Mouse (Mus musculus): ENCODE results near the gene Arhgef10l.

The Arhgef10l gene

GRCm38 (mm10) chr4:140693513-140693912 is 27.7 kb upstream of the Arhgef10l start:
- no peak for DNase-seq

- no peak for DNase-seq
Measured at GRCm38 (mm10) chr4:140691481-140691880, 25.7 kb upstream of the Arhgef10l start.

GRCm38 (mm10) chr4:140689873-140690655 is 24.3 kb upstream of the Arhgef10l start:
- no peak for DNase-seq

- DNase-seq: no peak
Measured at GRCm38 (mm10) chr4:140688826-140689425, 23.1 kb upstream of the Arhgef10l start.

DNA sequence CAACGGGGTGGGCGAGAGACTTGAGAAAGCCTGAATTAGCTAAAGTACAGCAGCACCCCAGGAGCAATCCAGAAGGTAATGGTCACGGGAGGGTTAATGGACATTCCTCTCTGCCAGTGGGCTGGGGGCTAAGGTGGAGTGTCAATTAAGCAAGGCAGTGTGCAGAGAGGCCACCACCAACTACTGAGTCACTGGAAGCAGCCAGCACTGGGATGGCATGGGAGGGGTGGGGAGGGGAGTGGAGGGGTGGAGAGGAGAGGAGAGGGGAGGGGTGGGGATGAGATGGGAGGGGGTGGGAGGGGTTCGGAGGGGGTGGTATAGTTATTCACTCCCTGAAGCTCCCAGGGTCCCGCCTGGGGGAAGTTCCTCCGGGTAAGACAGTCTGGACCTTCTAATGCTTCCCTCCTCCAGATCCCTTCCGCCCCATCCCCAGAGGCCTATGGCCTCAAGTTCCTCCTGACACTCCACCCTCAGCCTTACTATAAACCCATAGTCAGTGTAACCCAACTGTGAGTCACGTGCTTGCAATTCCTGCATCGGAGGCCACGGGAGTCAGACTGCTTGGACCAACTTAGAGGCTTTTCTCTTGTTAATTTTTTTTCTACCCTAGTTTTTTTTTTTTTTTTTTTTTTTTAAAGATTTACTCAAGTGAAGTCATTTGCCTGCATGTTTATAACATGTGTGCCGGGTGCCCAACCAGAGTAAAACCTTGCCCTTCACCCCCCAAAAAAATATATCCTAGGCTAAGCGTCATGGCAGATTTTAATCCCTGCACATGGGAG is 22.4 kb upstream of the Arhgef10l start:
- DNase-seq: no peak

DNA sequence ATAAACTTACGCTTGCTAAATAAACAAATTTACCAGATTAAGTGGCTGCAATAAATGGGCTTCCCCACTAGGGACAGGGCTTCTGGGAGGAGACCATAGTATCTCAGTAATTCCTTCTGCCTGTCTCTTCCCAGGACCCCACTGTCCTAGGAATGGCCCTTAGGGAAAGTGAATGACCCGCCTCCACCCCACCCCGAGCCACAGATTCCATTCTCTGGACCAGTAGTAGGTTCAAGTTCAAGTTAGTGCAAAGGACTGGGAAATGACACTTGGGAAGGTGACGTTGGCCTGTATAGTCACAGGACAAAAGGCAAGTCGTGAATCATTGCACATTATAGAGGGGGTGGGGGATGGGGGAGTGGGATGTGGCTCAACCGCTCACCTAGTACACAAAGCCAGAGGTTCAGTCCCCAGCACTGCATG is 19.1 kb upstream of the Arhgef10l start:
- no peak for DNase-seq

DNA sequence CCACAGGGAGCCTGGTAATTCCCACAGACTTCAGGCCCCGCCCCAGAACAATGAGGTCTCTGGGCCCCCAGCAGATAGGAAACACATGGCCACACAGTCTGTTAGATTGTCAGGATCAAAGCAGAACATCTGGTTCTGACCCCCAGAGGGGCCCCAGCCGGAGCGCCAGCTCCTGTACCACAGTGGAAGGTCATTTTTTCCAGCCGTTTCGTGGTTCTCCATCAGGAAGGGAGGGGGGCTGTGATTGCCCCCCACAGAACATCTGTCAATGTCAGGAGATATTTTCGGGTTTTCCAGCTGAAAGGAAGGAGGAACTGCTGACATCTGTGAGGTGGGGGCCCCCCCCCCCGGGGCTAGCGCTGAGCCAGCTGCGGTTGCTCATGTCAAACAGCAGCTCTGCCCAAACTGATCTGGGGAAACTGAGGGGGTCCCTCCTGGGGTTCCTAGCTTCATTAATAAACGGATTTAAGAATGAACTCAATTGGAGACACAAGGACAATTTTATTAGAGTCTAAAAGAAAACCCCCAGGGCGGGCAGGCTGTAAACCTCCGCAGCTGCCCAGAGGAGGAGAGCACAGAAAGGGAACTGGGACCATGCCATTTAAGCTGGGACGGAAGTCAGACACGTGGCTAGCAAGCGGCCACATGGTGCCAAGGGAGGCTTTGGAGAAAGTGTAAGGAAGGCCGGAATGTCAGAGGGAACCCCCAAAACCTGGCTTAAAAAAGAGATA is 18.5 kb upstream of the Arhgef10l start:
- no peak for DNase-seq

DNA sequence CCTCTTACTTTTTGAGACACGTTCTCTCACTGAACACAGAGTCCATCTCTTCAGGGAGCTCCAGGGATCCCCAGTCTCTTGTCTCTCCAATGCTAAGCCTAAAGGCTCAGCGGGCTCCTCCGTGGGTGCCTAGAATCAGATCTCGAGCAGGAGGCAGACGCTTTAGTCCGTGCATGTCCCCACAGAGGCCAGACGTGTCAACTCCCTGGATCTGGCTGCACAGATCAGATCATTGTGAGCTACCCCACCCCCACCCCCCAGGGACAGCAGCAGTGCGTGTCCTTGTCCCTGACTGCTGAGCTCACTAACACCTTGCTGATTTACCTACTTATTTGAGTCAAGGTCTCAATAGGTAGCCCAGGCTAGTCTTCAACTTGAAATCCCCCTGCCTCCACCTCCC is 17.8 kb upstream of the Arhgef10l start:
- no peak for DNase-seq

- DNase-seq: no peak
Measured at GRCm38 (mm10) chr4:140680731-140681397, 15.1 kb upstream of the Arhgef10l start.

- peak; percentile 80 for DNase-seq
Measured at GRCm38 (mm10) chr4:140679723-140680380, 14.0 kb upstream of the Arhgef10l start.

DNA sequence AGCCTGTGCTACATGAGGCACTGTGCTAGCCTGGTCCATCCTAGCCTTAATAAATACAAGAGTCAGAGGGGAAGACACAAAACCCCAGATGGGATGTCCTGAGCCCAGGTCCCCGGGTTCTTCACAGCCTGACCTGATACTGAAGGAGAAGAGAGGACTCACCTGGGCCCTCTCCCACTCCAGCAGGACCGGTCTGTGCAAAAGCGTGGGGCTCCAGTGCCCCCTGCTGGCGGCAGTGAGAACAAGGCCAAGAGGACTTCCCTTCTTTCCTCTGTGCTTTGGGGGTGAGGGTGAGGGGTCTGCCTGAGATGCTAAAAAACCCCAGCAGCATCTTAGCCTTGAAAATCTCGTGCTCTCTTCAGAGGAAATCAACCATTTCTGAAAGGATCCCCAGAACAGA is 13.2 kb upstream of the Arhgef10l start:
- DNase-seq: no peak

- DNase-seq: peak; percentile 82
Measured at GRCm38 (mm10) chr4:140674345-140674926, 8.6 kb upstream of the Arhgef10l start.

GRCm38 (mm10) chr4:140673527-140674264 is 7.9 kb upstream of the Arhgef10l start:
- peak; percentile 27 for DNase-seq

- DNase-seq: no peak
Measured at GRCm38 (mm10) chr4:140667802-140668201, 2.0 kb upstream of the Arhgef10l start.

- DNase-seq: no peak
Measured at GRCm38 (mm10) chr4:140665053-140665452, 759 bp downstream of the Arhgef10l start.

DNA sequence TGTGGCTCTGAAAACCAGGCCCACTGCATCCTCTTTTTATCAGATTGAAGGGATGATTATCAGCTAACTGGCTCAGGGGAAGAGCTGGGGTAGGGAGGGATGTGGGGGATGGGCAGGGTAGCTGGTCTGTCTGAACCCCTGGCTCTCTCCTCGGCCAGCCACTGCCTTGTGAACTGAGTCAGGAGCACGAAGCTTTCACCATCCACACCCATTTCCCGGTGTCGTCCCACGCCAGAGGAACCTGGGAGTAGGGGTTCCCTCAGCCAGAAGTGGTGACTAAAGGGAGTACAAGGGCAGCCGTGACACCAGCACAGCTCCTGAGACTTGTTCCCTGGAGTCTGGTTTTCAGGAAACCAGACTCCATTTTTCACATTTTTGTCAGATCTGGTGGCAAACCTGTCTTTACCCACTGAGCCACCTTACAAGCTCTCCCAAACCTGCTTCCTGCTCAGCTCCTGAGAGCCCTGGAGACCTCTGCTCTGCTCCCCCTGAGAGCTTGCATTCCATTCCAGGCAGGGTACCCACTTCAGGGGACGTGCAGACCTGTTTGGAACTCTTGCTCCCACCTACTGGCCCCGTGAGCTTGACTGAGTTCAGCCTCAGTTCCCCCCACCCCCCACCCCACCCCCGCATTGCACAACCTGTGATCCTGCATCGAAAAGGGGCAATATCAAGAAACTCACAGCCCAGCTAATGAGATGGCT is 2.8 kb downstream of the Arhgef10l start:
- DNase-seq: no peak

- no peak for DNase-seq
Measured at GRCm38 (mm10) chr4:140662453-140662852, 3.4 kb downstream of the Arhgef10l start.

- DNase-seq: peak; percentile 40
Measured at GRCm38 (mm10) chr4:140661406-140662022, 4.3 kb downstream of the Arhgef10l start.

Data from kidney, adult 9 months (tissue).